Mouse (Mus musculus) ovary, postnatal 10 days (tissue): ENCODE data around the gene Ddx55.
"Not testable (repeated sequence)": the region's sequence is repeated elsewhere in the genome, so short reads cannot be mapped to it uniquely, and the experiment has no call there.

Source experiments
- DNase-seq: peaks from one replicate; pipeline ENCODE4 v3.0.0; 2022; ENCODE audit warnings: low spot score

The Ddx55 gene

GRCm38 (mm10) chr5:124538813-124539792, 13.6 kb upstream of the Ddx55 start:
- DNase-seq, result no peak

GRCm38 (mm10) chr5:124539905-124540304, 12.8 kb upstream of the Ddx55 start:
- no peak for DNase-seq

GRCm38 (mm10) chr5:124540383-124540786, 12.3 kb upstream of the Ddx55 start, which contains the start of gene Tmed2:
Tmed2 (plus strand) TSS chr5:124540695.
- DNase-seq, result peak; percentile 84

GRCm38 (mm10) chr5:124540905-124541601, 11.6 kb upstream of the Ddx55 start:
- DNase-seq, result peak; percentile 55

GRCm38 (mm10) chr5:124541602-124541973, 11.1 kb upstream of the Ddx55 start:
- no peak for DNase-seq

GRCm38 (mm10) chr5:124550737-124551136, 1.9 kb upstream of the Ddx55 start:
- DNase-seq, result not testable (repeated sequence)

GRCm38 (mm10) chr5:124551349-124552093, 1.1 kb upstream of the Ddx55 start:
- not testable (repeated sequence) for DNase-seq

- no peak for DNase-seq
Observed at GRCm38 (mm10) chr5:124552094-124552472, 581 bp upstream of the Ddx55 start.

- DNase-seq, result no peak
Observed at GRCm38 (mm10) chr5:124553607-124554006, 943 bp downstream of the Ddx55 start.

- no peak for DNase-seq
Observed at GRCm38 (mm10) chr5:124555145-124555544, 2.5 kb downstream of the Ddx55 start.

GRCm38 (mm10) chr5:124571068-124571467, 18.4 kb downstream of the Ddx55 start:
- no peak for DNase-seq

- no peak for DNase-seq
Observed at GRCm38 (mm10) chr5:124575467-124575866, 22.8 kb downstream of the Ddx55 start.

GRCm38 (mm10) chr5:124578633-124579317, 26.1 kb downstream of the Ddx55 start, which contains the start of the genes Eif2b1 and Gtf2h3:
Eif2b1 (minus strand) TSS chr5:124579131.
Gtf2h3 (plus strand) TSS chr5:124579140.
- DNase-seq, result peak; percentile 79

- no peak for DNase-seq
Observed at GRCm38 (mm10) chr5:124582515-124582914, 29.9 kb downstream of the Ddx55 start.

- no peak for DNase-seq
Observed at GRCm38 (mm10) chr5:124592768-124593167, 40.1 kb downstream of the Ddx55 start.

GRCm38 (mm10) chr5:124598224-124599174, 45.8 kb downstream of the Ddx55 start:
- peak; percentile 89 for DNase-seq

- not testable (repeated sequence) for DNase-seq
Observed at GRCm38 (mm10) chr5:124599726-124600125, 47.1 kb downstream of the Ddx55 start.

GRCm38 (mm10) chr5:124602349-124602748, 49.7 kb downstream of the Ddx55 start:
- DNase-seq, result no peak

GRCm38 (mm10) chr5:124604296-124604695, 51.6 kb downstream of the Ddx55 start:
- DNase-seq, result no peak

GRCm38 (mm10) chr5:124605041-124605622, 52.5 kb downstream of the Ddx55 start:
- DNase-seq, result no peak
